8 mouse cellular contexts compared by ENCODE assay signal in genomic region chr10:13007876-13008736, GRCm38 (mm10). TPM values are rescaled to one million over a fixed set of nuclear protein-coding genes. Genes with fewer than 3 reads are reported as not detected.
A peak's percentile ranks its signal among the peaks of the same experiment; 100 is the strongest.
DNase-seq lines count a peak whose midpoint lies in the region; ATAC-seq and TF ChIP-seq lines count a peak whose summit lies in the region.

No protein-coding gene starts in this region.

- H3K9ac ChIP-seq in embryonic facial prominence, embryonic 13.5 days = peak overlapping the region; percentile 89
- peak overlapping the region; percentile 81 for H3K9ac ChIP-seq in limb, embryonic 12.5 days (replicated peaks)
- H3K9ac ChIP-seq in midbrain, embryonic 15.5 days = peak overlapping the region; percentile 69

- H3K27ac ChIP-seq in embryonic facial prominence, embryonic 13.5 days = peak overlapping the region; percentile 77
- H3K27ac ChIP-seq in kidney, adult 2 months (ENCODE audit: insufficient read depth, low read depth, low read length) = peak overlapping the region; percentile 49; the same call in 1 of the 2 replicates
- peak overlapping the region; percentile 62 for H3K27ac ChIP-seq in limb, embryonic 12.5 days
- peak overlapping the region; percentile 83 for H3K27ac ChIP-seq in midbrain, embryonic 15.5 days
- H3K27ac ChIP-seq in spleen, adult 2 months (ENCODE audit: insufficient read depth, low read length) = peak overlapping the region; percentile 52

- DNase-seq in 3134 (ENCODE audit: extremely low read depth, insufficient read length, low spot score) = peak; percentile 88
- DNase-seq in adrenal gland, postnatal 36 days = peak; percentile 94
- DNase-seq in heart, adult 18-20 months = peak; percentile 96 to 98
- peak; percentile 98 for DNase-seq in kidney, adult 2 months
- DNase-seq in spleen, adult 2 months (ENCODE audit: low read depth in 1 of 2, low spot score in 2 of 2) = peak; percentile 92 to 94

- ATAC-seq in embryonic facial prominence, embryonic 13.5 days (ENCODE audit: insufficient number of reproducible peaks, insufficient read depth, low FRiP score, low TSS enrichment, low read depth) = peak; percentile 99
- ATAC-seq in limb, embryonic 12.5 days (ENCODE audit: insufficient number of reproducible peaks, insufficient read depth, low FRiP score, low TSS enrichment, low read depth) = peak; percentile 98
- ATAC-seq in midbrain, embryonic 15.5 days (replicated peaks) = peak; percentile 100

- H3K4me2 ChIP-seq in embryonic facial prominence, embryonic 13.5 days = peak overlapping the region; percentile 81
- peak overlapping the region; percentile 76 for H3K4me2 ChIP-seq in limb, embryonic 12.5 days
- H3K4me2 ChIP-seq in midbrain, embryonic 15.5 days = peak overlapping the region; percentile 84

- H3K4me3 ChIP-seq in embryonic facial prominence, embryonic 13.5 days = peak overlapping the region; percentile 92
- peak overlapping the region; percentile 93 for H3K4me3 ChIP-seq in kidney, adult 2 months (ENCODE audit: insufficient read depth, low read depth, low read length)
- peak overlapping the region; percentile 88 for H3K4me3 ChIP-seq in limb, embryonic 12.5 days (replicated peaks)
- H3K4me3 ChIP-seq in midbrain, embryonic 15.5 days = peak overlapping the region; percentile 82
- peak overlapping the region; percentile 88 for H3K4me3 ChIP-seq in spleen, adult 2 months (ENCODE audit: extremely low read depth, insufficient read depth, insufficient read length)

- H3K27me3 ChIP-seq in embryonic facial prominence, embryonic 13.5 days = no peaks in the 10 kb centered on the region
- no peaks in the 10 kb centered on the region for H3K27me3 ChIP-seq in kidney, adult 2 months (replicated peaks; ENCODE audit: control insufficient read depth, insufficient read depth, low read length)
- H3K27me3 ChIP-seq in limb, embryonic 12.5 days = no peaks in the 10 kb centered on the region
- no peaks in the 10 kb centered on the region for H3K27me3 ChIP-seq in midbrain, embryonic 15.5 days (replicated peaks)
- no peaks in the 10 kb centered on the region for H3K27me3 ChIP-seq in spleen, adult 2 months (ENCODE audit: control insufficient read depth, insufficient read depth, low read length)

- WGBS in embryonic facial prominence, embryonic 13.5 days = 3% methylated on average over 52 of the region's 52 CpGs
- 3% methylated on average over 52 of the region's 52 CpGs for WGBS in kidney, adult 2 months
- 4% methylated on average over 52 of the region's 52 CpGs for WGBS in limb, embryonic 12.5 days
- whole genome bisulfite sequencing in midbrain, embryonic 15.5 days = 4% methylated on average over 52 of the region's 52 CpGs
- 3% methylated on average over 52 of the region's 52 CpGs for WGBS in spleen, adult 2 months

- H3K9me3 ChIP-seq in embryonic facial prominence, embryonic 13.5 days = no peaks in the 10 kb centered on the region
- H3K9me3 ChIP-seq in limb, embryonic 12.5 days = no peaks in the 10 kb centered on the region
- no peaks in the 10 kb centered on the region for H3K9me3 ChIP-seq in midbrain, embryonic 15.5 days

- H3K4me1 ChIP-seq in embryonic facial prominence, embryonic 13.5 days = peaks cover 15% of the 10 kb centered on the region
- H3K4me1 ChIP-seq in kidney, adult 2 months (ENCODE audit: control insufficient read depth, insufficient read depth, low read length) = no peaks in the 10 kb centered on the region
- H3K4me1 ChIP-seq in limb, embryonic 12.5 days (replicated peaks) = peaks cover 10% of the 10 kb centered on the region
- H3K4me1 ChIP-seq in midbrain, embryonic 15.5 days = peaks cover 17% of the 10 kb centered on the region
- no peaks in the 10 kb centered on the region for H3K4me1 ChIP-seq in spleen, adult 2 months (ENCODE audit: control insufficient read depth, insufficient read depth, insufficient read length)

- TF ChIP-seq CTCF in kidney, adult 2 months (conservative IDR thresholded peaks at IDR 0.05; ENCODE audit: insufficient read depth, insufficient read length, low read depth, low read length) = no peak
- TF ChIP-seq CTCF in spleen, adult 2 months (IDR thresholded peaks at IDR 0.05; ENCODE audit: extremely low read depth, insufficient read depth, insufficient read length, insufficient replicate concordance) = no peak

- no peak for TF ChIP-seq POLR2A in kidney, adult 2 months (IDR thresholded peaks at IDR 0.05; ENCODE audit: low read depth, low read length)
- no peak; the same call in 1 of the 2 replicates for TF ChIP-seq POLR2A in spleen, adult 2 months (IDR thresholded peaks at IDR 0.05; ENCODE audit: low read depth, low read length)

- H3K36me3 ChIP-seq in embryonic facial prominence, embryonic 13.5 days = peaks cover 8% of the 10 kb centered on the region; the same call in 1 of the 2 replicates
- H3K36me3 ChIP-seq in kidney, adult 2 months (ENCODE audit: control insufficient read depth, insufficient read depth, low read length) = no peaks in the 10 kb centered on the region
- peaks cover 15% of the 10 kb centered on the region for H3K36me3 ChIP-seq in limb, embryonic 12.5 days
- H3K36me3 ChIP-seq in midbrain, embryonic 15.5 days (replicated peaks) = no peaks in the 10 kb centered on the region
- no peaks in the 10 kb centered on the region for H3K36me3 ChIP-seq in spleen, adult 2 months (ENCODE audit: control insufficient read depth, insufficient read depth, low read length)

RNA-seq across cellular contexts. Expression of gene Sf3b5, which starts 3.0 kb away (rescaled TPM):
- 10 to 100 TPM; 12.4 to 13.5 TPM for total RNA-seq in adrenal gland, postnatal 36 days (2021)
- polyA plus RNA-seq in embryonic facial prominence, embryonic 13.5 days (2015; fragmentation: Nextera tagmentation; extraction: Ambion mirVana) = 38.4 and 40.1 TPM in 2 replicates
- total RNA-seq in heart, adult 18-20 months (2021) = 1 to 10 TPM; 7.0 to 7.7 TPM
- 26.0 and 32.2 TPM in 2 replicates for polyA plus RNA-seq in kidney, adult 2 months (2012; rRNA removed)
- 37.2 and 39.4 TPM in 2 replicates for polyA plus RNA-seq in limb, embryonic 12.5 days (2016; fragmentation: Nextera tagmentation; extraction: Ambion mirVana)
- 21.6 and 21.9 TPM in 2 replicates for polyA plus RNA-seq in midbrain, embryonic 15.5 days (2015; fragmentation: Nextera tagmentation; extraction: Ambion mirVana)
- 30.6 and 39.2 TPM in 2 replicates for polyA plus RNA-seq in spleen, adult 2 months (2012; rRNA removed)

RNA-seq across cellular contexts. Expression of gene Stx11, which starts 44.0 kb away (rescaled TPM):
- 10 to 100 TPM in 1 of 2 experiments, 1 to 10 TPM in 1; 7.6 to 13.2 TPM for total RNA-seq in adrenal gland, postnatal 36 days (2021)
- polyA plus RNA-seq in embryonic facial prominence, embryonic 13.5 days (2015; fragmentation: Nextera tagmentation; extraction: Ambion mirVana) = 3.6 and 4.5 TPM in 2 replicates
- 1 to 10 TPM; 2.2 to 2.4 TPM for total RNA-seq in heart, adult 18-20 months (2021)
- 1.4 and 1.5 TPM in 2 replicates for polyA plus RNA-seq in kidney, adult 2 months (2012; rRNA removed)
- 1.8 and 2.9 TPM in 2 replicates for polyA plus RNA-seq in limb, embryonic 12.5 days (2016; fragmentation: Nextera tagmentation; extraction: Ambion mirVana)
- polyA plus RNA-seq in midbrain, embryonic 15.5 days (2015; fragmentation: Nextera tagmentation; extraction: Ambion mirVana) = 1.4 and 1.7 TPM in 2 replicates
- 14.6 and 18.0 TPM in 2 replicates for polyA plus RNA-seq in spleen, adult 2 months (2012; rRNA removed)

RNA-seq across cellular contexts. Expression of gene Plagl1, which starts 52.2 kb away (rescaled TPM):
- 10 to 100 TPM in 1 of 2 experiments, 1 to 10 TPM in 1; 7.5 to 14.9 TPM for total RNA-seq in adrenal gland, postnatal 36 days (2021)
- 126 and 130 TPM in 2 replicates for polyA plus RNA-seq in embryonic facial prominence, embryonic 13.5 days (2015; fragmentation: Nextera tagmentation; extraction: Ambion mirVana)
- total RNA-seq in heart, adult 18-20 months (2021) = 1 to 10 TPM; 6.2 to 9.4 TPM
- 11.6 and 12.7 TPM in 2 replicates for polyA plus RNA-seq in kidney, adult 2 months (2012; rRNA removed)
- 64.5 and 88.5 TPM in 2 replicates for polyA plus RNA-seq in limb, embryonic 12.5 days (2016; fragmentation: Nextera tagmentation; extraction: Ambion mirVana)
- 34.7 and 36.2 TPM in 2 replicates for polyA plus RNA-seq in midbrain, embryonic 15.5 days (2015; fragmentation: Nextera tagmentation; extraction: Ambion mirVana)
- polyA plus RNA-seq in spleen, adult 2 months (2012; rRNA removed) = 1.1 and 1.4 TPM in 2 replicates

Comparison
In these comparisons a context has a peak if more than half of its experiments do, and no peak if none do; other contexts are left out.
1. Peak in every context shown above with its lines: DNase-seq, ATAC-seq, H3K4me3 ChIP-seq and H3K27ac ChIP-seq.